ENCODE assay signal across 8 mouse cellular contexts in the genomic region with DNA sequence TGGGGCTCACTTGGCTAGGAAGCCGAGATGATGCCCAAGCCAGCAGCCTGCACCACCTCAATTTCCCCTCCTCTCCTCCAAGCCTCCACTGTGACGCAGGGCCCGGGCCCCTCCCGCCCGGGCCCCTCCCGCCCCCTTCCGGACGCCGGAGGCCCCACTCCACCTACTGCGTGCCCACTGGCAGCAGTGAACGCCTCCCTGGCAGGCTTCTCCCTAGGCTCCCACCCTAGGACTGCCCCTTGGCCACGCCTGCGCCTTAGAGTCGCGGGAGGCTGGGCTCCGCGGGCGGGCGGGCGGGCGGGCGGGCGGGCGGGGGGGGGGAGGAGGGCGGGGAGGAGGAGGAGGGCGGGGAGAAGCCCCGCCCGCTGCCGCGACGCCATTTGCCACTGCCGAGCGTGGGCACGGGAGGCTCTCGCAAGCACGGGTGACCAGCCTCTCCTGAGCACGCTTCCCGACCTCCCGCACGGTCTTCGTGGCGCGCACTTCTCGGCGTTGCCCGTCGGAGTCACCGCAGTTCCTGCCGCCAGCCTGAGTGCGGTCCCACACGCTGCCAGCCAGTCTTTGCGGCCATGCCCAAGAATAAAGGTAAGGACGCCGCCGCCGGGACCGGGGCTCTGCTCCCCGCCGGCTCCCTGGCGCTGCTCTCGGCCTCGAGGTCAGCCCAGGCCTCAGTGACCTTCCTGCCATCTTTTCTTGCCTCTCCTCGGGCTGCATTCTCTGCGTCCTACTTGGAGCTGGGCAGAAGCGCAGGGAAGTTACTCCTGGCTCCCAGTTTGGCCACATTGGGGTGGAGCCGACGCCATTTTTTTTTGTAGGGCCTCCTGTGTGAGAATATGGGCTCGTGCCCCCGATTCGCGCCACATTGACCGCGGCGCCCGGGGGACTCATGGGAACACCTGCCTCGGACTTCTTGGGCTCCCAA. TPM values are rescaled to one million over a fixed set of nuclear protein-coding genes. Genes with fewer than 3 reads are reported as not detected.
DNase-seq lines count a peak whose midpoint lies in the region; ATAC-seq and TF ChIP-seq lines count a peak whose summit lies in the region.

A gene (plus strand): TSS at position 348 of the 922 bp plus-strand sequence.

- no peaks in the 10 kb centered on the region for H3K9me3 ChIP-seq in embryonic facial prominence, embryonic 15.5 days (replicated peaks)
- H3K9me3 ChIP-seq in kidney, embryonic 14.5 days (ENCODE audit: control insufficient read depth, low read length), result no peaks in the 10 kb centered on the region
- H3K9me3 ChIP-seq in limb, embryonic 15.5 days, result no peaks in the 10 kb centered on the region

- no peaks in the 10 kb centered on the region for H3K27me3 ChIP-seq in embryonic facial prominence, embryonic 15.5 days
- H3K27me3 ChIP-seq in kidney, embryonic 14.5 days (ENCODE audit: control insufficient read depth, insufficient read depth, low read length), result no peaks in the 10 kb centered on the region
- H3K27me3 ChIP-seq in limb, embryonic 15.5 days, result no peaks in the 10 kb centered on the region

- H3K9ac ChIP-seq in embryonic facial prominence, embryonic 15.5 days, result peak within 1 kb of the TSS; percentile 37
- H3K9ac ChIP-seq in kidney, embryonic 14.5 days (ENCODE audit: low read depth, low read length), result peak within 1 kb of the TSS; percentile 77
- H3K9ac ChIP-seq in limb, embryonic 15.5 days, result peak within 1 kb of the TSS; percentile 63

- peak within 1 kb of the TSS; percentile 86 for H3K27ac ChIP-seq in bone marrow, adult 2 months (ENCODE audit: control insufficient read depth, insufficient read depth, low read depth, low read length, poor library complexity)
- peak within 1 kb of the TSS; percentile 81 for H3K27ac ChIP-seq in embryonic facial prominence, embryonic 15.5 days (replicated peaks)
- peak within 1 kb of the TSS; percentile 69; the same call in 1 of the 2 replicates for H3K27ac ChIP-seq in kidney, embryonic 14.5 days (ENCODE audit: low read depth, low read length)
- peak within 1 kb of the TSS; percentile 89 for H3K27ac ChIP-seq in limb, embryonic 15.5 days

- no peaks in the 10 kb centered on the region; the same call in 1 of the 2 replicates for H3K4me1 ChIP-seq in bone marrow, adult 2 months (ENCODE audit: control insufficient read depth, insufficient read depth, low read length)
- H3K4me1 ChIP-seq in embryonic facial prominence, embryonic 15.5 days, result 0 out of 2 replicates have a peak, but pooled peaks cover 5% of the 10 kb centered on the region
- no peaks in the 10 kb centered on the region for H3K4me1 ChIP-seq in kidney, embryonic 14.5 days (ENCODE audit: control insufficient read depth, insufficient read depth, low read length)
- no peaks in the 10 kb centered on the region; the same call in 1 of the 2 replicates for H3K4me1 ChIP-seq in limb, embryonic 15.5 days

- peak; percentile 94 for DNase-seq in 416B (ENCODE audit: low read depth)
- peak; percentile 67 to 82 for DNase-seq in heart, adult 9 months (ENCODE audit: low spot score in 2 of 2)
- DNase-seq in monocyte, adult 2 months (ENCODE audit: low read depth in 1 of 2, low spot score in 2 of 2), result peak; percentile 14 to 18
- DNase-seq in spleen, postnatal 36 days (ENCODE audit: low spot score in 2 of 2), result peak; percentile 73 to 82

- H3K36me3 ChIP-seq in embryonic facial prominence, embryonic 15.5 days, result no peaks in the 10 kb centered on the region; the same call in 1 of the 2 replicates
- H3K36me3 ChIP-seq in kidney, embryonic 14.5 days (ENCODE audit: control insufficient read depth, insufficient read depth, low read length), result no peaks in the 10 kb centered on the region
- no peaks in the 10 kb centered on the region for H3K36me3 ChIP-seq in limb, embryonic 15.5 days

- peak; percentile 99 for ATAC-seq in embryonic facial prominence, embryonic 15.5 days (ENCODE audit: insufficient number of reproducible peaks, low FRiP score, low TSS enrichment, low read depth)
- peak; percentile 99 for ATAC-seq in kidney, embryonic 14.5 days (ENCODE audit: low FRiP score, low TSS enrichment)
- peak; percentile 97 for ATAC-seq in limb, embryonic 15.5 days (ENCODE audit: insufficient number of reproducible peaks, low FRiP score, low TSS enrichment, low read depth)

- peak within 1 kb of the TSS; percentile 43 for H3K4me2 ChIP-seq in embryonic facial prominence, embryonic 15.5 days (replicated peaks)
- H3K4me2 ChIP-seq in kidney, embryonic 14.5 days (replicated peaks; ENCODE audit: low read depth, low read length), result peak within 1 kb of the TSS; percentile 36
- peak within 1 kb of the TSS; percentile 39 for H3K4me2 ChIP-seq in limb, embryonic 15.5 days

- 8% methylated on average over 59 of the region's 76 CpGs for WGBS in bone marrow, adult 2 months
- 25% methylated on average over 37 of the region's 76 CpGs for WGBS in embryonic facial prominence, embryonic 15.5 days
- 27% methylated on average over 56 of the region's 76 CpGs for WGBS in kidney, embryonic 14.5 days
- WGBS in limb, embryonic 15.5 days, result 28% methylated on average over 50 of the region's 76 CpGs

- TF ChIP-seq POLR2A in bone marrow, adult 2 months (IDR thresholded peaks at IDR 0.05; ENCODE audit: borderline replicate concordance, control insufficient read depth, low read depth, low read length), result peak; percentile 56; the same call in 1 of the 2 replicates

- peak within 1 kb of the TSS; percentile 100 for H3K4me3 ChIP-seq in bone marrow, adult 2 months (replicated peaks; ENCODE audit: control insufficient read depth, low read depth, low read length)
- H3K4me3 ChIP-seq in embryonic facial prominence, embryonic 15.5 days (replicated peaks), result peak within 1 kb of the TSS; percentile 64
- peak within 1 kb of the TSS; percentile 65 for H3K4me3 ChIP-seq in kidney, embryonic 14.5 days (ENCODE audit: low read length)
- peak within 1 kb of the TSS; percentile 67 for H3K4me3 ChIP-seq in limb, embryonic 15.5 days

- no peak for TF ChIP-seq CTCF in bone marrow, adult 2 months (IDR thresholded peaks at IDR 0.05; ENCODE audit: control insufficient read depth, insufficient read depth, low read length)

RNA-seq across cellular contexts. Expression of the gene that starts here (rescaled TPM):
- polyA plus RNA-seq in bone marrow, adult 2 months (2011; ENCODE audit: insufficient read depth, insufficient read length, low replicate concordance, missing spikeins), result 23.6 and 28.5 TPM in 2 replicates
- 109 and 118 TPM in 2 replicates for polyA plus RNA-seq in embryonic facial prominence, embryonic 15.5 days (2015; fragmentation: Nextera tagmentation; extraction: Ambion mirVana)
- polyA plus RNA-seq in kidney, embryonic 14.5 days (2014; fragmentation: Nextera tagmentation; extraction: Ambion mirVana), result 128 and 130 TPM in 2 replicates
- polyA plus RNA-seq in limb, embryonic 15.5 days (2015; fragmentation: Nextera tagmentation; extraction: Ambion mirVana), result 107 and 114 TPM in 2 replicates

Comparison
In these comparisons a context has a peak if more than half of its experiments do, and no peak if none do; other contexts are left out.
1. Peak in every context shown above with its lines: DNase-seq, ATAC-seq, H3K4me3 ChIP-seq and H3K27ac ChIP-seq.
2. DNase-seq: peak in every context shown above with its lines; median percentile 94 in 416B; 78 in spleen, postnatal 36 days; 74 in heart, adult 9 months; 16 in monocyte, adult 2 months.